Mouse (Mus musculus): Measurements from ENCODE around the gene Rep15.

GRCm38 (mm10) chr6:147032303-147032925 lies at the start of gene Rep15:
- TF ChIP-seq CTCF (IDR thresholded peaks at IDR 0.05; ENCODE audit: extremely low read depth, insufficient read length, insufficient replicate concordance, low read depth, low read length) (no peak), POLR2A (IDR thresholded peaks at IDR 0.05; ENCODE audit: low read depth, low read length) (no peak)
